Mouse (Mus musculus) myocyte (in vitro differentiated cells): ENCODE measurements at regions not wholly inside any gene's neighbourhood (a gene's known extent, or its start where the extent isn't known, plus 50 kb on each side); places are given as distances from the start of the nearest gene placed in this dataset.

Source experiments
- CEBPB ChIP-seq: IDR thresholded peaks from 2 replicates; pipeline ENCODE4 v1.6.1; 2011; ENCODE audit warnings: mild to moderate bottlenecking, moderate library complexity; ENCODE audit not compliant: poor library complexity, insufficient read depth, severe bottlenecking
- MAX ChIP-seq: IDR thresholded peaks from one replicate; pipeline ENCODE4 v1.6.1; 2011; ENCODE audit warnings: low read depth, mild to moderate bottlenecking, control low read depth
- MYOD1 ChIP-seq, 3 experiments: IDR thresholded peaks; one replicate each; pipeline ENCODE4 v1.6.1; 2011; ENCODE audit warnings: control low read depth in 2 of 3, low read depth in 2 of 3, mild to moderate bottlenecking in 2 of 3, moderate library complexity in 1 of 3; ENCODE audit not compliant: insufficient read length in 2 of 3, control insufficient read depth in 1 of 3
- MYOG ChIP-seq, 3 experiments: IDR thresholded peaks; one replicate each; pipeline ENCODE4 v1.6.1; 2011; ENCODE audit warnings: control low read depth in 2 of 3, low read depth in 2 of 3, mild to moderate bottlenecking in 2 of 3; ENCODE audit not compliant: insufficient read length in 2 of 3, control insufficient read depth in 1 of 3, insufficient read depth in 1 of 3
- POLR2A ChIP-seq: IDR thresholded peaks from one replicate; pipeline ENCODE4 v1.6.1; 2011; ENCODE audit warnings: low read depth, mild to moderate bottlenecking, control low read depth, moderate library complexity; ENCODE audit not compliant: insufficient read length
- POLR2AphosphoS2 ChIP-seq: IDR thresholded peaks from one replicate; pipeline ENCODE4 v1.6.1; 2011; ENCODE audit warnings: low read depth, control low read depth; ENCODE audit not compliant: insufficient read length
- REST ChIP-seq: IDR thresholded peaks from one replicate; pipeline ENCODE4 v1.6.1; 2011; ENCODE audit warnings: mild to moderate bottlenecking, control low read depth, moderate library complexity; ENCODE audit not compliant: insufficient read depth, insufficient read length
- TCF12 ChIP-seq: IDR thresholded peaks from one replicate; pipeline ENCODE4 v1.6.1; 2011; ENCODE audit warnings: mild to moderate bottlenecking, control low read depth; ENCODE audit not compliant: poor library complexity, insufficient read depth, severe bottlenecking
- USF1 ChIP-seq: IDR thresholded peaks from one replicate; pipeline ENCODE4 v1.6.1; 2011; ENCODE audit warnings: low read depth, mild to moderate bottlenecking, control low read depth, moderate library complexity

GRCm38 (mm10) chr8:115831675-115832074 is 124.1 kb upstream of the Maf start:
- TF ChIP-seq POLR2A: no peak
- TF ChIP-seq MYOG (IDR thresholded peaks at IDR 0.05; ENCODE audit: control insufficient read depth in 1 of 3, insufficient read depth in 1 of 3, insufficient read length in 2 of 3, low read depth in 2 of 3): no peak
- no peak for TF ChIP-seq USF1
- no peak for TF ChIP-seq POLR2AphosphoS2
- no peak for TF ChIP-seq REST
- no peak for TF ChIP-seq CEBPB
- no peak for TF ChIP-seq MYOD1 (IDR thresholded peaks at IDR 0.05; ENCODE audit: control insufficient read depth in 1 of 3, insufficient read length in 2 of 3, low read depth in 2 of 3)
- TF ChIP-seq MAX: no peak
- TF ChIP-seq TCF12: no peak
